Mouse (Mus musculus): Measurements from ENCODE around the gene Snrnp27. TPM values are rescaled to one million over a fixed set of nuclear protein-coding genes. Genes with fewer than 3 reads are reported as not detected.

Snrnp27 gene
- total RNA-seq, 1 experiment = 58.3 TPM

- Histone ChIP-seq H3K9ac (ENCODE audit: insufficient read depth, low read depth, low read length, poor library complexity, severe bottlenecking) (no peak overlapping the region), H3K4me1 (ENCODE audit: control insufficient read depth in 2 of 2, insufficient read depth in 2 of 2, low read length in 2 of 2, poor library complexity in 1 of 2) (no peaks in the 10 kb centered on the region; a peak in 1 of 4 replicates), H3K4me3 (ENCODE audit: insufficient read depth in 1 of 2, low read depth in 1 of 2, low read length in 2 of 2, poor library complexity in 1 of 2, severe bottlenecking in 1 of 2) (no peak overlapping the region), H3K27ac (ENCODE audit: insufficient read depth, low read depth, low read length, poor library complexity, severe bottlenecking) (no peak overlapping the region), H3K9me3 (ENCODE audit: control insufficient read depth, insufficient read depth, low read depth, low read length) (no peaks in the 10 kb centered on the region), H3K36me3 (ENCODE audit: control insufficient read depth, insufficient read depth, low read length, poor library complexity, severe bottlenecking) (peaks cover 8% of the 10 kb centered on the region; the same call in 1 of the 2 replicates)
- TF ChIP-seq CHD2 (IDR thresholded peaks at IDR 0.05; ENCODE audit: low read depth, low read length) (no peak), ZNF384 (IDR thresholded peaks at IDR 0.05; ENCODE audit: low read depth, low read length) (no peak), HCFC1 (IDR thresholded peaks at IDR 0.05; ENCODE audit: borderline replicate concordance, insufficient read depth, low read length) (no peak), MAFK (IDR thresholded peaks at IDR 0.05; ENCODE audit: insufficient read depth, low read depth, low read length) (no peak), ZC3H11A (IDR thresholded peaks at IDR 0.05; ENCODE audit: borderline replicate concordance, low read depth, low read length) (no peak)
- in situ Hi-C loops (cut with MboI; ENCODE audit: low sequenced_read_pairs in 2 of 2, unreplicated experiment in 2 of 2) = no loop called here
- no peak for DNase-seq (ENCODE audit: low read depth, low spot score)
Measured at GRCm38 (mm10) chr6:86696213-86696612, 11.9 kb upstream of the Snrnp27 start.

- TF ChIP-seq ZNF384 (IDR thresholded peaks at IDR 0.05; ENCODE audit: low read depth, low read length) = no peak
- 0 out of 2 replicates have a peak, but pooled peaks have one; percentile 21 for TF ChIP-seq ZC3H11A (IDR thresholded peaks at IDR 0.05; ENCODE audit: borderline replicate concordance, low read depth, low read length)
- Histone ChIP-seq H3K9me3 (ENCODE audit: control insufficient read depth, insufficient read depth, low read depth, low read length) (no peaks in the 10 kb centered on the region), H3K36me3 (ENCODE audit: control insufficient read depth, insufficient read depth, low read length, poor library complexity, severe bottlenecking) (peaks cover 7% of the 10 kb centered on the region; the same call in 1 of the 2 replicates), H3K27ac (ENCODE audit: insufficient read depth, low read depth, low read length, poor library complexity, severe bottlenecking) (no peak overlapping the region), H3K4me3 (ENCODE audit: insufficient read depth in 1 of 2, low read depth in 1 of 2, low read length in 2 of 2, poor library complexity in 1 of 2, severe bottlenecking in 1 of 2) (no peak overlapping the region), H3K4me1 (ENCODE audit: control insufficient read depth in 2 of 2, insufficient read depth in 2 of 2, low read length in 2 of 2, poor library complexity in 1 of 2) (no peaks in the 10 kb centered on the region; a peak in 1 of 4 replicates), H3K9ac (ENCODE audit: insufficient read depth, low read depth, low read length, poor library complexity, severe bottlenecking) (no peak overlapping the region)
- DNase-seq (ENCODE audit: low read depth, low spot score) = peak; percentile 70
- in situ Hi-C loops (cut with MboI; ENCODE audit: low sequenced_read_pairs in 2 of 2, unreplicated experiment in 2 of 2) = no loop called here
Measured at GRCm38 (mm10) chr6:86694465-86694864, 10.1 kb upstream of the Snrnp27 start.

- Histone ChIP-seq H3K9me3 (ENCODE audit: control insufficient read depth, insufficient read depth, low read depth, low read length) (no peaks in the 10 kb centered on the region), H3K36me3 (ENCODE audit: control insufficient read depth, insufficient read depth, low read length, poor library complexity, severe bottlenecking) (0 out of 2 replicates have a peak, but pooled peaks cover 2% of the 10 kb centered on the region), H3K27ac (ENCODE audit: insufficient read depth, low read depth, low read length, poor library complexity, severe bottlenecking) (no peak overlapping the region), H3K9ac (ENCODE audit: insufficient read depth, low read depth, low read length, poor library complexity, severe bottlenecking) (no peak overlapping the region), H3K4me3 (ENCODE audit: insufficient read depth in 1 of 2, low read depth in 1 of 2, low read length in 2 of 2, poor library complexity in 1 of 2, severe bottlenecking in 1 of 2) (no peak overlapping the region), H3K4me1 (ENCODE audit: control insufficient read depth in 2 of 2, insufficient read depth in 2 of 2, low read length in 2 of 2, poor library complexity in 1 of 2) (peaks cover 0 to 3% of the 10 kb centered on the region in 2 experiments; a peak in 2 of 4 replicates)
- no peak for DNase-seq (ENCODE audit: low read depth, low spot score)
- TF ChIP-seq MAFK (IDR thresholded peaks at IDR 0.05; ENCODE audit: insufficient read depth, low read depth, low read length) (no peak), ZC3H11A (IDR thresholded peaks at IDR 0.05; ENCODE audit: borderline replicate concordance, low read depth, low read length) (no peak), ZNF384 (IDR thresholded peaks at IDR 0.05; ENCODE audit: low read depth, low read length) (no peak), HCFC1 (IDR thresholded peaks at IDR 0.05; ENCODE audit: borderline replicate concordance, insufficient read depth, low read length) (no peak), CHD2 (IDR thresholded peaks at IDR 0.05; ENCODE audit: low read depth, low read length) (no peak)
- in situ Hi-C loops (cut with MboI; ENCODE audit: low sequenced_read_pairs in 2 of 2, unreplicated experiment in 2 of 2) = no loop called here
Measured at GRCm38 (mm10) chr6:86689671-86690070, 5.3 kb upstream of the Snrnp27 start.

GRCm38 (mm10) chr6:86686971-86687370 lies 2.6 kb upstream of the Snrnp27 start:
- DNase-seq (ENCODE audit: low read depth, low spot score) = no peak
- Histone ChIP-seq H3K36me3 (ENCODE audit: control insufficient read depth, insufficient read depth, low read length, poor library complexity, severe bottlenecking) (peaks cover 2% of the 10 kb centered on the region; the same call in 1 of the 2 replicates), H3K4me3 (ENCODE audit: insufficient read depth in 1 of 2, low read depth in 1 of 2, low read length in 2 of 2, poor library complexity in 1 of 2, severe bottlenecking in 1 of 2) (no peak overlapping the region), H3K9me3 (ENCODE audit: control insufficient read depth, insufficient read depth, low read depth, low read length) (no peaks in the 10 kb centered on the region), H3K9ac (ENCODE audit: insufficient read depth, low read depth, low read length, poor library complexity, severe bottlenecking) (no peak overlapping the region), H3K27ac (ENCODE audit: insufficient read depth, low read depth, low read length, poor library complexity, severe bottlenecking) (no peak overlapping the region), H3K4me1 (ENCODE audit: control insufficient read depth in 2 of 2, insufficient read depth in 2 of 2, low read length in 2 of 2, poor library complexity in 1 of 2) (peaks cover 0 to 3% of the 10 kb centered on the region in 2 experiments; a peak in 2 of 4 replicates)
- in situ Hi-C loops (cut with MboI; ENCODE audit: low sequenced_read_pairs in 2 of 2, unreplicated experiment in 2 of 2) = no loop called here
- TF ChIP-seq HCFC1 (IDR thresholded peaks at IDR 0.05; ENCODE audit: borderline replicate concordance, insufficient read depth, low read length) = no peak
- no peak for TF ChIP-seq ZC3H11A (IDR thresholded peaks at IDR 0.05; ENCODE audit: borderline replicate concordance, low read depth, low read length)
- no peak for TF ChIP-seq ZNF384 (IDR thresholded peaks at IDR 0.05; ENCODE audit: low read depth, low read length)
- TF ChIP-seq MAFK (IDR thresholded peaks at IDR 0.05; ENCODE audit: insufficient read depth, low read depth, low read length) = no peak
- TF ChIP-seq CHD2 (IDR thresholded peaks at IDR 0.05; ENCODE audit: low read depth, low read length) = no peak

- TF ChIP-seq ZNF384 (IDR thresholded peaks at IDR 0.05; ENCODE audit: low read depth, low read length) = no peak
- TF ChIP-seq ZC3H11A (IDR thresholded peaks at IDR 0.05; ENCODE audit: borderline replicate concordance, low read depth, low read length) = no peak
- TF ChIP-seq HCFC1 (IDR thresholded peaks at IDR 0.05; ENCODE audit: borderline replicate concordance, insufficient read depth, low read length) = no peak
- no peak for TF ChIP-seq MAFK (IDR thresholded peaks at IDR 0.05; ENCODE audit: insufficient read depth, low read depth, low read length)
- no peak for TF ChIP-seq CHD2 (IDR thresholded peaks at IDR 0.05; ENCODE audit: low read depth, low read length)
- H3K9ac ChIP-seq (ENCODE audit: insufficient read depth, low read depth, low read length, poor library complexity, severe bottlenecking) = peak overlapping the region; percentile 76
- peaks cover 6% of the 10 kb centered on the region for H3K36me3 ChIP-seq (ENCODE audit: control insufficient read depth, insufficient read depth, low read length, poor library complexity, severe bottlenecking)
- in situ Hi-C loops (cut with MboI; ENCODE audit: low sequenced_read_pairs in 2 of 2, unreplicated experiment in 2 of 2) = no loop called here
- peak overlapping the region; percentile 54 to 69 for H3K4me3 ChIP-seq (ENCODE audit: insufficient read depth in 1 of 2, low read depth in 1 of 2, low read length in 2 of 2, poor library complexity in 1 of 2, severe bottlenecking in 1 of 2)
- DNase-seq (ENCODE audit: low read depth, low spot score) = no peak
- H3K4me1 ChIP-seq (ENCODE audit: control insufficient read depth in 2 of 2, insufficient read depth in 2 of 2, low read length in 2 of 2, poor library complexity in 1 of 2) = peaks cover 0 to 3% of the 10 kb centered on the region in 2 experiments; a peak in 1 of 4 replicates
- no peak overlapping the region for H3K27ac ChIP-seq (ENCODE audit: insufficient read depth, low read depth, low read length, poor library complexity, severe bottlenecking)
- H3K9me3 ChIP-seq (ENCODE audit: control insufficient read depth, insufficient read depth, low read depth, low read length) = no peaks in the 10 kb centered on the region
Measured at GRCm38 (mm10) chr6:86684655-86685011, 311 bp upstream of the Snrnp27 start.

Data from ES-E14 (cell line).